Mouse (Mus musculus) lung, adult 2 months (tissue): Measurements from ENCODE around the gene Fam198b. TPM values are rescaled to one million over a fixed set of nuclear protein-coding genes. Genes with fewer than 3 reads are reported as not detected.

Source experiments
- DNase-seq: peaks from one replicate; pipeline ENCODE4 v3.0.0; 2022
- H3K4me1 ChIP-seq: fragments of 200-500 bp; 2 replicates; pipeline ENCODE4 v1.6.1; 2011; ENCODE audit warnings: low read length; ENCODE audit not compliant: control insufficient read depth, insufficient read depth
- H3K4me3 ChIP-seq: fragments of 200-500 bp; replicated peaks from 2 replicates; pipeline ENCODE3; 2011; ENCODE audit warnings: low read depth, mild to moderate bottlenecking, control low read depth, low read length; ENCODE audit errors: extremely low read depth
- CTCF ChIP-seq: fragments of 200-500 bp; IDR thresholded peaks from 2 replicates; pipeline ENCODE4 v1.5.1; 2011; ENCODE audit warnings: mild to moderate bottlenecking, low read length, control low read depth; ENCODE audit not compliant: insufficient read depth
- POLR2A ChIP-seq: fragments of 200-500 bp; IDR thresholded peaks from 2 replicates; pipeline ENCODE4 v1.6.1; 2011; ENCODE audit warnings: low read depth, mild to moderate bottlenecking, control low read depth, low read length, borderline replicate concordance; ENCODE audit errors: extremely low read depth
- WGBS: fragments of 180-500 bp; shearing (Covaris S2); methylation state at CpG from one replicate; pipeline ENCODE4 v1.1.7; 2018; 5-methylcytosine and 5-hydroxymethylcytosine counted together
- polyA plus RNA-seq: library from polyadenylated mRNA; depleted of rRNA; stranded (reverse); fragments of >200 nt; gene quantifications from 2 replicates; pipeline ENCODE4 v1.2.3, GENCODE M21; 2012

The Fam198b gene
- polyA plus RNA-seq, 1 experiment = 20.3 TPM

GRCm38 (mm10) chr3:79970070-79970469 is 85.7 kb downstream of the Fam198b start:
- Histone ChIP-seq H3K4me1 (no peaks in the 10 kb centered on the region; the same call in 1 of the 2 replicates), H3K4me3 (no peak overlapping the region)
- DNase-seq = no peak
- no peak for TF ChIP-seq POLR2A
- TF ChIP-seq CTCF = no peak
- 67% methylated on average over 2 of the region's 2 CpGs for WGBS

GRCm38 (mm10) chr3:79970498-79970897 is 86.2 kb downstream of the Fam198b start:
- WGBS = 69% methylated on average over 2 of the region's 2 CpGs
- TF ChIP-seq CTCF (no peak), POLR2A (no peak)
- H3K4me1 ChIP-seq = no peaks in the 10 kb centered on the region; the same call in 1 of the 2 replicates
- no peak overlapping the region for H3K4me3 ChIP-seq
- no peak for DNase-seq

DNA sequence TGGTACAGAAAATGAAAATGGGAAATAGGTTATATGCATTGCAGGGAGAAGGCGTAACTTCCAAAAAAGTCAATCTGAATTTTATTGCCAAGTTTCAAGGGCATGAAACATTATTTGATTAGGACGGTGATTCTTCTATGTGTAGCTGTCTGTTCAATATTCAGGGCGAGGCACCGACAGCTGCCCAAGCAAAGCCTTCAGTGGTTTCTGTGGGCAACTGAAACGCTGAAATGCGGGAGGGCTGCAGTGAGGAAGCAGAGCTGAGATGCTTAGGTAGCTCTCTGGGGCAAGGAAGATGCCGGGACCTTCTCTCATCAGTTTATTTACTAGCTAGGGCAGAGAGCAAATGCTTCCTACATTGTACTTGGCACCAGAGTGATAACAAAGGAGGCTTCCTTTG is 87.2 kb downstream of the Fam198b start:
- TF ChIP-seq CTCF (no peak), POLR2A (no peak)
- 60% methylated on average over 7 of the region's 7 CpGs for WGBS
- Histone ChIP-seq H3K4me3 (no peak overlapping the region), H3K4me1 (no peaks in the 10 kb centered on the region; the same call in 1 of the 2 replicates)
- DNase-seq = no peak

DNA sequence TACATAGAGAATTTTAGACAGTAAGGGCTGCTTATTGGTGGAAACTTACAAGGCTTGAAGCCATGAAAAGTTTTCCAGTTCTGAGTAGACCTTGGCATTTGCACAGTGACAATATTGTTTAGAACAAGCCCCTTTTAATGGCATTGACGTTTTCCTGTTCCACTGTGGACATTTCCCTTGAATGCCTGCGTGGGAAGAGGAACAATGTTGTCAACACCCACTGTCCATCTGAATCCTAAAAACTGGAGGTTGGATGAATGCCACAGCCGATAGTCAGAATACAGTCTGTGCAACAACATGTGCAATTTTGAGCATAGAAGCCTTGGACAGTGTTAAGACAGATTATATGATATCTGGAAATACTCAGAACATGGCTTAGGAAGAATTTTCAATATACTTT is 92.5 kb downstream of the Fam198b start:
- no peak for DNase-seq
- no peak overlapping the region for H3K4me3 ChIP-seq
- H3K4me1 ChIP-seq = peaks cover 12% of the 10 kb centered on the region
- 35% methylated on average over 3 of the region's 3 CpGs for whole genome bisulfite sequencing
- TF ChIP-seq POLR2A = no peak
- TF ChIP-seq CTCF = no peak

GRCm38 (mm10) chr3:79977656-79978450 is 93.5 kb downstream of the Fam198b start:
- WGBS = 37% methylated on average over 11 of the region's 11 CpGs
- H3K4me1 ChIP-seq = peaks cover 12% of the 10 kb centered on the region
- no peak for DNase-seq
- TF ChIP-seq CTCF (no peak), POLR2A (no peak)
- H3K4me3 ChIP-seq = no peak overlapping the region

GRCm38 (mm10) chr3:79980714-79981113 is 96.4 kb downstream of the Fam198b start:
- Histone ChIP-seq H3K4me3 (no peak overlapping the region), H3K4me1 (peaks cover 20% of the 10 kb centered on the region)
- TF ChIP-seq POLR2A (no peak), CTCF (no peak)
- no peak for DNase-seq
- WGBS = 61% methylated on average over 1 of the region's 1 CpGs

DNA sequence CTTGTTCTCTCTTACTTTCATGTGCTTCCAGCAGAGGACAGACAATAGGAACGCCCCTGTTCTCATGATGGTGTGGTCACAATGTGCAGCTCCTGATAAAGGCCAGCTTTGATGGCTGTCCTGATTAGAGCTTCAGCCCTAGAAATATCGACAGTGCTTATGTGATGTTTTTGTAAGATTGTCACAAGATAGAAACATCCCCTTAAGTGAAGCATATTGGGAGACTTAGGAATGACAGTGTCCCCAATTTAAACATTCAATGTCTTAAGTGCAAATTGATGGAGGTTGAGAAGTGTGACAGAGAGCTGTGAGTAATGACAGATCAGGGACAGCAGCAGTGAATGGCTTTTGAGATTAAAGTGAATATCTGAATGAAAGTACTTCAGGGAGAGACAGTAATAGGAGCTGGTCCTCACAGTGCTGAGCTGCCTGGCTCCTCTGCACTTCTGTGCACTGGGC is 99.7 kb downstream of the Fam198b start:
- no peak for DNase-seq

DNA sequence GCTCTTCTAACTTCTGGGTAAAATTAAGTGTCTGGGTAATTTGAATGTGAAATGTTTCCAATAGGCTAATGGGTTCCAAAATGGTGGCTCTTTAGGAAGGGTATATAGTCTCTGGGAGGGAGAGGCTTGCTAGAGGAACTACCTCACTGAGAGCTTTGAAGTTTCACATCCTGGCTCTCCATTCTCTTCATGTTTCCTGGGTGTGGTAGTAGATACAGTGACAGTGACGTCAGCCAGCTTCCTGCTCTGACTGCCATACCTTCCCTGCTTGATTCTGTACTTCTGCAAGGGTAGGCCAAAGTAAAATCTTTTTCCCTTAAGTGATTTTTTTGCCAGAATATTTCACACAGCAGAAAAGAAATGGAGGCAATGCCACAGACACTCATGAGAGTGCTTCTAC is 100.2 kb downstream of the Fam198b start:
- H3K4me3 ChIP-seq = no peak overlapping the region
- H3K4me1 ChIP-seq = peaks cover 8% of the 10 kb centered on the region
- no peak for TF ChIP-seq CTCF
- no peak for TF ChIP-seq POLR2A
- WGBS = 30% methylated on average over 1 of the region's 1 CpGs
- no peak for DNase-seq

More for the DNA sequence above, 99.7 kb downstream of the Fam198b start:
- peaks cover 8% of the 10 kb centered on the region for H3K4me1 ChIP-seq
- H3K4me3 ChIP-seq = no peak overlapping the region
- TF ChIP-seq POLR2A (no peak), CTCF (no peak)
- 46% methylated on average over 2 of the region's 2 CpGs for WGBS

DNA sequence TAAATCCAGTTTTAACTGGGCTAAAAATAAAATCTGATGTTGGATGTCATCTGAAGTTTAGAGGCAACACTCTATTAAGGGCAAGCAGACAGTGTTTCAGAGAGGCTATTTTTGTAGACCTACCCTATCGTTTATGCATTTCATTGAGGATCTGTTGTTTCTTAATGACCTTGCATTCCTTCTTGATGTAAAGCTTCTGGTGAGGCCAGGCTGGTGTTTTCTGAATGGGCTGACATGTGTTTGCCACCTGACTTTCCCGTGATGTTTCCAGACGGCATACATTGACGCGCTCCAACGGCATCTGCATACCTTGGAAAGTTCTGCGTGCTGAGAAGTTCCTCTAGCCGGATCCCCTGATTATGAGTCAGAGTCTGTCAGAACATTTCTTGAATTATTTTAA is 104.9 kb downstream of the Fam198b start:
- Histone ChIP-seq H3K4me1 (peaks cover 8% of the 10 kb centered on the region), H3K4me3 (no peak overlapping the region)
- TF ChIP-seq CTCF = no peak
- TF ChIP-seq POLR2A = no peak
- WGBS = 60% methylated on average over 8 of the region's 8 CpGs
- no peak for DNase-seq

DNA sequence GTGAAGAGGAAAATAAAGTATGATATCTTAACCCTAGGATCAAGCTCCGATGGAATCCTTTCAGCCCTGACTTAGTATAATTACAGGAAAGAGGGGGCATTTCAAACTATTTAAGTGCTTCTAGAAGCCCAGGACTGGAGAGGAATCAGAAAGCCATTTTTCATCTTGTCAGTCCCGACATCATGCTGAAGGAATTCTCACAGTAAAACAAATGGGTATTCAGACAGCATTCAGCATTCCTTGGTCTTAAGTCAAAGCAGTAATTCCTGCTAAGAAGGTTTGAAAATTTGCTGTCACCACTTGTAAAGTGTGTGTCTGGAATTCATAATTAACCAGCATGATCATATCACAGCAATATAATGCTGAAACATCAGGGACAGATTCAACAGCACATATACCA is 105.6 kb downstream of the Fam198b start:
- no peak overlapping the region for H3K4me3 ChIP-seq
- H3K4me1 ChIP-seq = peaks cover 5% of the 10 kb centered on the region
- 27% methylated on average over 2 of the region's 2 CpGs for WGBS
- no peak for DNase-seq
- TF ChIP-seq POLR2A = no peak
- no peak for TF ChIP-seq CTCF
